In genomic region chr16:33600216-33600615, GRCm38 (mm10) we compare ENCODE assay signal across 9 mouse cellular contexts.
A peak's percentile ranks its signal among the peaks of the same experiment; 100 is the strongest.
DNase-seq lines count a peak whose midpoint lies in the region; ATAC-seq and TF ChIP-seq lines count a peak whose summit lies in the region.
"Had no signal": no experiment of that assay in that cellular context is flagged by ENCODE, and none has a peak within 500 bp of the region (broad histone marks: within the 10 kb centered on the region; RNA-seq: fewer than 3 reads in every experiment).

No protein-coding gene starts in this region.

- H3K4me1 ChIP-seq in liver, adult 2 months (ENCODE audit: control insufficient read depth, insufficient read depth, low read length), result no peaks in the 10 kb centered on the region
- no peaks in the 10 kb centered on the region for H3K4me1 ChIP-seq in liver, embryonic 12.5 days
- no peaks in the 10 kb centered on the region for H3K4me1 ChIP-seq in ES-E14 (ENCODE audit: control insufficient read depth in 2 of 2, insufficient read depth in 2 of 2, low read length in 2 of 2, poor library complexity in 1 of 2)
- no peaks in the 10 kb centered on the region for H3K4me1 ChIP-seq in spleen, adult 2 months (ENCODE audit: control insufficient read depth, insufficient read depth, insufficient read length)
- H3K4me1 ChIP-seq: stomach, embryonic 15.5 days had no signal

- no peaks in the 10 kb centered on the region for H3K9me3 ChIP-seq in liver, embryonic 12.5 days (replicated peaks)
- no peaks in the 10 kb centered on the region for H3K9me3 ChIP-seq in ES-E14 (ENCODE audit: control insufficient read depth, insufficient read depth, low read depth, low read length)
- H3K9me3 ChIP-seq: stomach, embryonic 15.5 days had no signal

- in situ Hi-C loops in ES-E14 (cut with MboI; ENCODE audit: low sequenced_read_pairs in 2 of 2, unreplicated experiment in 2 of 2), result no loop called here

- H3K27me3 ChIP-seq in liver, adult 2 months (ENCODE audit: control insufficient read depth, insufficient read depth, low read length), result no peaks in the 10 kb centered on the region
- no peaks in the 10 kb centered on the region for H3K27me3 ChIP-seq in liver, embryonic 12.5 days (replicated peaks)
- H3K27me3 ChIP-seq in spleen, adult 2 months (ENCODE audit: control insufficient read depth, insufficient read depth, low read length), result no peaks in the 10 kb centered on the region
- H3K27me3 ChIP-seq: stomach, embryonic 15.5 days had no signal

- intact Hi-C loops in left cerebral cortex, postnatal 4 days (cut with DNase I), result no loop called here

- no peak overlapping the region for H3K4me3 ChIP-seq in liver, adult 2 months (ENCODE audit: insufficient read depth, low read depth, low read length)
- no peak overlapping the region for H3K4me3 ChIP-seq in liver, embryonic 12.5 days
- no peak overlapping the region for H3K4me3 ChIP-seq in ES-E14 (ENCODE audit: insufficient read depth in 1 of 2, low read depth in 1 of 2, low read length in 2 of 2, poor library complexity in 1 of 2, severe bottlenecking in 1 of 2)
- no peak overlapping the region for H3K4me3 ChIP-seq in spleen, adult 2 months (ENCODE audit: extremely low read depth, insufficient read depth, insufficient read length)
- H3K4me3 ChIP-seq: stomach, embryonic 15.5 days had no signal

- 26% methylated on average over 5 of the region's 5 CpGs for WGBS in liver, adult 2 months
- WGBS in liver, embryonic 12.5 days (ENCODE audit: insufficient replicate concordance), result 11% methylated on average over 5 of the region's 5 CpGs
- WGBS in spleen, adult 2 months, result 21% methylated on average over 5 of the region's 5 CpGs

- TF ChIP-seq CTCF in liver, adult 2 months (IDR thresholded peaks at IDR 0.05; ENCODE audit: low read depth, low read length), result peak; percentile 70
- peak; percentile 37; the same call in 1 of the 2 replicates for TF ChIP-seq CTCF in spleen, adult 2 months (IDR thresholded peaks at IDR 0.05; ENCODE audit: extremely low read depth, insufficient read depth, insufficient read length, insufficient replicate concordance)

- TF ChIP-seq POLR2A in liver, adult 2 months (IDR thresholded peaks at IDR 0.05; ENCODE audit: extremely low read depth, insufficient read depth, low read length), result no peak
- TF ChIP-seq POLR2A in spleen, adult 2 months (IDR thresholded peaks at IDR 0.05; ENCODE audit: low read depth, low read length), result no peak

- peak; percentile 27 for DNase-seq in liver, adult 2 months (ENCODE audit: extremely low read depth, low read depth, low spot score)
- DNase-seq in ES-E14 (ENCODE audit: low read depth, low spot score), result peak; percentile 75
- DNase-seq in c-Kit-negative CD71-positive TER-119-positive erythroid progenitor cells, embryonic 14.5 days (ENCODE audit: low read depth, low spot score), result peak; percentile 15
- peak; percentile 29 for DNase-seq in spleen, adult 2 months (ENCODE audit: low read depth in 1 of 2, low spot score in 2 of 2)
- DNase-seq in adrenal gland, postnatal 14 days, result no peak
- no peak for DNase-seq in left cerebral cortex, postnatal 4 days
- DNase-seq: heart, adult 18-20 months had no signal

- no peak overlapping the region for H3K4me2 ChIP-seq in liver, embryonic 12.5 days
- H3K4me2 ChIP-seq: stomach, embryonic 15.5 days had no signal

- no peaks in the 10 kb centered on the region for H3K79me2 ChIP-seq in liver, adult 2 months (ENCODE audit: control insufficient read depth, insufficient read depth, low read length)

- H3K9ac ChIP-seq in liver, adult 2 months (ENCODE audit: low read depth, low read length), result no peak overlapping the region
- no peak overlapping the region for H3K9ac ChIP-seq in liver, embryonic 12.5 days
- H3K9ac ChIP-seq in ES-E14 (ENCODE audit: insufficient read depth, low read depth, low read length, poor library complexity, severe bottlenecking), result no peak overlapping the region
- H3K9ac ChIP-seq: stomach, embryonic 15.5 days had no signal

- H3K36me3 ChIP-seq in liver, adult 2 months (ENCODE audit: control insufficient read depth, insufficient read depth, low read length), result no peaks in the 10 kb centered on the region
- H3K36me3 ChIP-seq in liver, embryonic 12.5 days, result no peaks in the 10 kb centered on the region
- no peaks in the 10 kb centered on the region for H3K36me3 ChIP-seq in ES-E14 (ENCODE audit: control insufficient read depth, insufficient read depth, low read length, poor library complexity, severe bottlenecking)
- H3K36me3 ChIP-seq in spleen, adult 2 months (ENCODE audit: control insufficient read depth, insufficient read depth, low read length), result no peaks in the 10 kb centered on the region
- H3K36me3 ChIP-seq: stomach, embryonic 15.5 days had no signal

- no peak for ATAC-seq in liver, embryonic 12.5 days

- H3K27ac ChIP-seq in liver, adult 2 months (replicated peaks; ENCODE audit: insufficient read depth, low read depth, low read length), result no peak overlapping the region
- no peak overlapping the region for H3K27ac ChIP-seq in liver, embryonic 12.5 days
- no peak overlapping the region for H3K27ac ChIP-seq in ES-E14 (ENCODE audit: insufficient read depth, low read depth, low read length, poor library complexity, severe bottlenecking)
- no peak overlapping the region for H3K27ac ChIP-seq in spleen, adult 2 months (ENCODE audit: insufficient read depth, low read length)
- H3K27ac ChIP-seq: stomach, embryonic 15.5 days had no signal

TF ChIP-seq in ES-E14, 5 proteins besides CTCF, POLR2A, EP300 and RAD21:
- TF ChIP-seq CHD2 (IDR thresholded peaks at IDR 0.05; ENCODE audit: low read depth, low read length) (no peak), ZC3H11A (IDR thresholded peaks at IDR 0.05; ENCODE audit: borderline replicate concordance, low read depth, low read length) (peak; percentile 51; the same call in 1 of the 2 replicates)

Comparison
In these comparisons a context has a peak if more than half of its experiments do, and no peak if none do; other contexts are left out.
1. DNase-seq: peak in liver, adult 2 months (single experiment), ES-E14 (single experiment), c-Kit-negative CD71-positive TER-119-positive erythroid progenitor cells, embryonic 14.5 days (single experiment) and spleen, adult 2 months (2 of 2); none in adrenal gland, postnatal 14 days (single experiment) and left cerebral cortex, postnatal 4 days (single experiment).